Mouse (Mus musculus) embryo, embryonic 11.5 days (tissue): ENCODE results near the gene Pgr15l.
A peak's percentile ranks its signal among the peaks of the same experiment; 100 is the strongest.

Experiments
- DNase-seq: peaks from one replicate; pipeline ENCODE4 v3.0.0-alpha.2; 2012; ENCODE audit warnings: low read depth, low spot score

Pgr15l gene

DNA sequence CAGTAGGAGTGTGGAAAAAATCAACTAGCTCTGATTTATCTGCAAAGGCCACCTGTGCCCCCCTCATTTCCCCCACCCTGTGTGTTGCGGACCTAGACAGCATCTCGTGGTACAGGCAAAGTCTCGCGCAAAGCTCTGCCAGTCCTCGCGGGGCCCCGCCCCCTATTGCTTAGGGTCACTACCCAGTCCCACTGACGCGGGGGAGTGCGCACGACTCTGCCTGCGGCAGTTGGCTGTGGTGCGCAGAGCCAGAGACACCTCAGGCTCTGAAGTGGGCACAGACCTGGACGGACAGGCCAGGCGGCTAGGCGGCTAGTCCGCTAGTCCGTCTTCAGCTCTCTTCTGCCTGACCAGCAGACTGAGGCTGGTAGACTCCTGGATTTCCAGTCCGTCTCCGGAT lies at the start of gene Pgr15l:
Gene Pgr15l (plus strand): TSS at position 228 of the 400 bp plus-strand sequence.
- DNase-seq, result no peak

DNA sequence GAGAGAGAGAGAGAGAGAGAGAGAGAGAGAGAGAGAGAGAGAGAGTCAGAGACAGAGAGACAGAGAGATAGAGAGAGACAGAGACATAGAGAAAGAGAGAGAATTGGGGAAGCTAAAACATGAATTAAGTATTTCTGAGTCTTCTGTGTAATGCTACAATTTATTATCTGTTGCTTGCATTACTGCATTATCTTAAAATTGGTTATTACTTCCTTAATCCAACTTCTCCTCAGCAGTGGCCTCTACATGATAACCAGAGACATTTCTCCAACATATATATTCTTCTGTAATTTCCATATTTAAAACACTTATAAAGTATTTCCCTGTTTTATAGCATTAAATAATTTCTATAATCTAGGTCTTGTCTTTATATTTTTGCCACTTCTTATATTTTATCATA lies 44.9 kb upstream of the Pgr15l start:
- DNase-seq, result no peak

GRCm38 (mm10) chrX:97069816-97070215 lies 2.6 kb upstream of the Pgr15l start:
- DNase-seq, result peak; percentile 41
